Mouse (Mus musculus) lung, adult 2 months (tissue): ENCODE results near the gene Sufu.

Experiments
- CTCF ChIP-seq: fragments of 200-500 bp; IDR thresholded peaks from 2 replicates; pipeline ENCODE4 v1.5.1; 2011; ENCODE audit warnings: mild to moderate bottlenecking, low read length, control low read depth; ENCODE audit not compliant: insufficient read depth
- POLR2A ChIP-seq: fragments of 200-500 bp; IDR thresholded peaks from 2 replicates; pipeline ENCODE4 v1.6.1; 2011; ENCODE audit warnings: low read depth, mild to moderate bottlenecking, control low read depth, low read length, borderline replicate concordance; ENCODE audit errors: extremely low read depth

DNA sequence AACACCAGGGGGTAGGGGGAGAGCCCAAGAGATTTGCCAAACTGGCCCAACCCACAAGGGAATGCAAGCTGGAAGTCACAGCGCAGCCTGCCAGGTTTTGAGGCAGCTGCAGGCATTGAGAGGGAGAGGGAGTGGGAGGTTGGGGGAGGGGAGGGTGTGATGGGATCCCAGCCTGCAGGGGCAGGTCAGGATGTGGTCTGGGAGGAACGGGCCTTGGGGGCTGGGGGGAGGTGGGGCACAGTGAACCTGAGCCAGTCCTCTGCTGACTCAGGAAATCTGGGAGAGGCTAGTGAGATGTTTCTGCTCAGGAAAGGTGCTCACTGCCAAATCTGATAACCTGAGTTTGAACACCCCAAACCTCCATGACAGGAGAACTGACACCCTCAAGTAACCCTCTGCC is 93.9 kb downstream of the Sufu start:
- TF ChIP-seq CTCF = no peak
- TF ChIP-seq POLR2A = no peak
